Mouse (Mus musculus) leukemia stem cell, adult 10-12 weeks (primary cell): ENCODE results near the gene I0C0044D17Rik. TPM values are rescaled to one million over a fixed set of nuclear protein-coding genes. Genes with fewer than 3 reads are reported as not detected.

Experiments used
- polyA plus RNA-seq: library from polyadenylated mRNA; stranded (reverse); fragments of >175 nt; gene quantifications from 2 replicates; pipeline ENCODE4 v1.2.3, GENCODE M21; 2012; ENCODE audit warnings: low replicate concordance

I0C0044D17Rik gene
- not detected in 2 replicates for polyA plus RNA-seq

GRCm38 (mm10) chr4:98823740-98824139, at the start of gene I0C0044D17Rik:
I0C0044D17Rik (minus strand) TSS chr4:98823840.

DNA sequence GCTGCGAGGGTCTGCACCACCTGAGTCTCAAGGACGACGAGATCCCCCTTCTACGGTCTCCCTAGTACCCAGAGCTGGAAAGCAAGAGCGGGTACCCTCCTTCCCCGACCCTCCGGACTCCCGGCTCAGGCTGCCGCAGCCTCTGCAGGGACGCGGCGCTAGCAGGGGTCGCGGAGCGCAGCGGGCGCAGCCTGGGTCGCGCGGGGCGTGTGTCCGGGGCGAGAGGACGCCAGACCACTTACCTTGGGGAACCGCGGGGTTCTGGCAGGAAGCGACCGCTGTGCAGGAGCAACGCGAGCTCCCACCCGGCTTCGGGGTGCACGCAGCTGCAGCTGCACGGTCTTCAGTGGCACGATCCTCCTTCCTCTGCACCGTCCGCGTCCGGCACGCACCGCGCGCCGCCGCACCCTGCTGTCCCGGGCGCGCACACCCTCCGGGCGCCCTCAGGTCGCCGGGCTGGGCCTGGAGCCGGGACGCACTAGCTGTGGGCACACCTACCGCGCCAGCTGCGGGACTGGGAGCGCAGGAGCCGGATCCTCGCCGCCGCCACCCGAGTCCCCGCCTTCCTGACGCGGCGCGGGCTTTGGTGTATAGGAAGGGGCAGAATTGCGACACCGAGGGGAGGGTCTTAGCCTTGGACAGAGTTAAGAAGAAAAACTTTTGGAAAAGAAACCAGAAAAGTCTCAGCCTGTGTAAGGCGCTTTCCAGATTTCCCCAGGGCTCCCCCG, 6.3 kb downstream of the I0C0044D17Rik start, which contains the start of gene Kank4:
Gene Kank4 (minus strand): TSS at position 354 of the 728 bp plus-strand sequence.

Other genes with a start within 250 kb of the I0C0044D17Rik start
- not detected in 2 replicates for gene L1td1, start 97.1 kb downstream of the I0C0044D17Rik start, polyA plus RNA-seq
- gene Kank4, start 6.3 kb downstream of the I0C0044D17Rik start, polyA plus RNA-seq, result 0.05 TPM in 1 of 2 replicates, not detected in the other
- 738 and 792 TPM in 2 replicates for gene Usp1, start 100.0 kb upstream of the I0C0044D17Rik start, polyA plus RNA-seq
- gene Angptl3, start 207.1 kb upstream of the I0C0044D17Rik start, polyA plus RNA-seq, result not detected in 2 replicates